Mouse (Mus musculus) liver, embryonic 11.5 days (tissue): Measurements from ENCODE around the gene Chuk. TPM values are rescaled to one million over a fixed set of nuclear protein-coding genes. Genes with fewer than 3 reads are reported as not detected.

ENCODE experiments used
- ATAC-seq: fragments of 200-750 bp; cut with Nextera tagmentation; replicated peaks from 2 replicates; pipeline ENCODE4 v1.8.0; 2017; ENCODE audit warnings: moderate number of reproducible peaks, mild to moderate bottlenecking, moderate TSS enrichment, moderate library complexity; ENCODE audit not compliant: low FRiP score
- DNase-seq: peaks from one replicate; pipeline ENCODE4 v3.0.0-alpha.2; 2017; ENCODE audit warnings: low spot score
- H3K27ac ChIP-seq: fragments of 300-500 bp; sonication (generic); 2 replicates; pipeline ENCODE4 v1.5.1; 2014; ENCODE audit warnings: mild to moderate bottlenecking, low read depth, low read length, control low read depth
- H3K27me3 ChIP-seq: fragments of 300-500 bp; sonication (generic); replicated peaks from 2 replicates; pipeline ENCODE4 v1.6.1; 2014; ENCODE audit warnings: low read length, mixed read lengths; ENCODE audit not compliant: control insufficient read depth, insufficient read depth
- H3K36me3 ChIP-seq: fragments of 300-500 bp; sonication (generic); 2 replicates; pipeline ENCODE4 v1.6.1; 2014; ENCODE audit warnings: mild to moderate bottlenecking, low read length, moderate library complexity, mixed read lengths; ENCODE audit not compliant: control insufficient read depth, insufficient read depth
- H3K4me1 ChIP-seq: fragments of 300-500 bp; sonication (generic); replicated peaks from 2 replicates; pipeline ENCODE4 v1.6.1; 2014; ENCODE audit warnings: low read length, mixed read lengths; ENCODE audit not compliant: control insufficient read depth, insufficient read depth
- H3K4me2 ChIP-seq: fragments of 300-500 bp; sonication (generic); 2 replicates; pipeline ENCODE4 v1.6.1; 2014; ENCODE audit warnings: mild to moderate bottlenecking, control low read depth, moderate library complexity
- H3K4me3 ChIP-seq: fragments of 300-500 bp; sonication (generic); 2 replicates; pipeline ENCODE4 v1.5.1; 2014; ENCODE audit warnings: low read depth, low read length, control low read depth
- H3K9ac ChIP-seq: fragments of 300-500 bp; sonication (generic); 2 replicates; pipeline ENCODE4 v1.6.1; 2014; ENCODE audit warnings: low read depth, low read length, control low read depth
- H3K9me3 ChIP-seq: fragments of 300-500 bp; sonication (generic); 2 replicates; pipeline ENCODE4 v1.6.1; 2016; ENCODE audit warnings: low read length, inconsistent platforms, mixed read lengths; ENCODE audit not compliant: control insufficient read depth
- WGBS: fragments of 180-500 bp; shearing (Covaris S2); extraction: QIAGEN DNeasy Blood & Tissue Kit; methylation state at CpG from one replicate; pipeline ENCODE4 v1.1.7; 2014; 5-methylcytosine and 5-hydroxymethylcytosine counted together
- polyA plus RNA-seq: library from polyadenylated mRNA; unstranded; fragments of >200 nt; fragmentation: Nextera tagmentation; extraction: Ambion mirVana; gene quantifications from 2 replicates; pipeline ENCODE4 v1.2.1, GENCODE M21; 2014

The Chuk gene
- polyA plus RNA-seq, 1 experiment from 2014 or later, result 42.2 TPM

DNA sequence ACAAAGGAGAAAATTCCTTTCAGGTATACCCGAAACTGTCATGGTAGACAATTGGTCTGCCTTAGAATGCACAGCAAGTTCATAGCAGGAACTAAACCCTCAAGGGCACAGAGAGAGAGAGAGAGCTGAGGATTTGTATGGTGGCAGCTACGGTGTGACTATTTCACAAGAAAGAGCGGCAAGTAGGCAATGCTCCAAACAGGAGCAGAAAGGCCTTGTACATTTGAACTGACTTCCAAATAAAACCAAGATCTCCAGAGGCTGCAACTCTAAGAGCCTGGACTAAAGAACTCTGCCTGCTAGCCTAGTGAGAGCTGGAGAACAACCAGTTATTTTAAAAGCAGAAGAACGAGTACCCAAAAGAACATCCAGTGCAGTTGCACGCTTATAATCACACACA, 65.2 kb downstream of the Chuk start:
- peaks cover 7% of the 10 kb centered on the region for H3K36me3 ChIP-seq
- WGBS, result 85% methylated on average over 5 of the region's 5 CpGs
- no peaks in the 10 kb centered on the region for H3K27me3 ChIP-seq
- H3K27ac ChIP-seq, result no peak overlapping the region
- H3K4me2 ChIP-seq, result no peak overlapping the region
- no peak overlapping the region for H3K9ac ChIP-seq
- DNase-seq (no peak), ATAC-seq (no peak)
- no peaks in the 10 kb centered on the region for H3K4me1 ChIP-seq
- H3K9me3 ChIP-seq, result no peaks in the 10 kb centered on the region
- H3K4me3 ChIP-seq, result no peak overlapping the region

- no peaks in the 10 kb centered on the region for H3K27me3 ChIP-seq
- no peaks in the 10 kb centered on the region for H3K4me1 ChIP-seq
Measured at GRCm38 (mm10) chr19:44033396-44033795, 73.9 kb downstream of the Chuk start.

DNA sequence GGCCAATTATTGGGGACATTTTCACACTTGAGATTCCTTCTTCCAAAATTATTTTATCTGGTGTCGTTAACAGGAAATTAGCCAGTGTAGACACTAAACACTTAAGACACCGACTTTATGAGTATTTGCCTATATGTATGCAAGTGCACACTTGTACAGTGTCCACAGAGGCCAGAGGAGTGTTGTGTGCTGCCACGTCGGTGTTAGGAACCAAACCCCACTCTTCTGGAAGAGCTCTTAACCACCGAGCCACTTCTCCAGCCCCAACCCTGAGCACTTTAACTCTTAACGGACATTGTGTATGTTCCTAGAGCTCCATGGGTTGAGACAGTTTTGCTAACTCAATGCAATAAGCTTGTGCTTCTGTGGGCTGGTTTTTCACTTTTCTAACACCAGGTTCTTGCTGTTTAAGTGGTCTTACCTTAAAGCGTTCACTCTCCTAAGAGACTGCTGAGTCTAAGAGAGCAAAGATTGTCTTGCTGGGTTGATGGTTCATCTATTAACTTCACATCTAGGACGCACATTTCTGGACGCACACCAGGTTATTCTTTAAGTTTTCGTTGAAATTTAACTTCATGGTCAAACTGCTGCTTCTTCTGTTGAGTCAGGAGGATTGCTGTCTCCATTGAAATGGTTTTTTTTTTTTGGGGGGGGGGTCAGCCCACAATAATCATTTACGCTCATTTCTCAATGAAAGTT, 75.1 kb downstream of the Chuk start:
- H3K4me3 ChIP-seq, result no peak overlapping the region
- no peak overlapping the region for H3K27ac ChIP-seq
- no peaks in the 10 kb centered on the region for H3K36me3 ChIP-seq
- no peaks in the 10 kb centered on the region for H3K4me1 ChIP-seq
- ATAC-seq (no peak), DNase-seq (no peak)
- no peaks in the 10 kb centered on the region for H3K9me3 ChIP-seq
- H3K9ac ChIP-seq, result no peak overlapping the region
- no peaks in the 10 kb centered on the region for H3K27me3 ChIP-seq
- 84% methylated on average over 11 of the region's 11 CpGs for WGBS
- H3K4me2 ChIP-seq, result no peak overlapping the region

More at GRCm38 (mm10) chr19:44033396-44033795, 73.9 kb downstream of the Chuk start:
- H3K9ac ChIP-seq, result no peak overlapping the region
- no peak overlapping the region for H3K27ac ChIP-seq
- no peak overlapping the region for H3K4me3 ChIP-seq
- H3K4me2 ChIP-seq, result no peak overlapping the region
- ATAC-seq, result no peak
- H3K36me3 ChIP-seq, result peaks cover 2% of the 10 kb centered on the region; the same call in 1 of the 2 replicates
- DNase-seq, result no peak
- no peaks in the 10 kb centered on the region for H3K9me3 ChIP-seq
- 92% methylated on average over 5 of the region's 5 CpGs for WGBS

DNA sequence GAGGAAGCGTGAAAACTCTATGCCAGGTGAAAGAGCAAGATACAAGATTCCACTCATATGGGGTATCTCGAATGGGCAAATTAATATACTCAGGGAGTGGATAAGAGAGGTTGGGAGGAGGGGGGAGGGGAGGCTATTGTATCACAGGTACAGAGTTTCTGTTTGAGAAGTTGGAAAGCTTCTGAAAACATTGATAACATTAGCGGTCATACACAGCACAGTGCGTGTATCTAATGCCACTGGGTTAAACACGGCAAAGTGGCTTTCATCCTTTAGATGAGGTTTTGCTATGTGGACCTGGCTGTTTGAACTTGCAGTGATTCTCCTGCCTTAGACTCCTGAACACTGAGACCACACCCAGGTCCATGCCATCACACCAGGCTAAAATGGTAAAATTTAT, 77.3 kb downstream of the Chuk start:
- 79% methylated on average over 5 of the region's 5 CpGs for WGBS

DNA sequence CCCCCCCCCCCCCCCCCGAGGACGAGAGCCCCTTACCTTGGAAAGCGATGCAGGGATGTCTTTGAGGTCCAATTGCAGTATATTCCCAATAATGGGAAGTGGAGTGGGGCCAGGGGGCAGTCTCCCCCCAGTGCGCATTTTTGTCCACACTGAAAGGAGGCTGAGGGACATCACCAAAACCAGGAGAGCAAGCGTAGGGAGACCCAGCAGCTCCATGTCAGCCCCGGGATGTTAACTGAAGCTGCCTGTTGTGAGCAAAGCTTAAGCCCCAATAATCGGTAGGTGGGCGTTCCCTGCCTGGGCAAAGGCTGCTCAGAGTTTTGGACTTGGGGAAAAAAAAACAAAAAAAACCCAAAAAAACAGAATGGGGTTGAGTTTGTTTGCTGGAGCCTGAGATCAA, 78.3 kb downstream of the Chuk start, which contains the start of gene Cyp2c23:
Cyp2c23 (minus strand) TSS at position 237 of the 400 bp plus-strand sequence.
- DNase-seq (no peak), ATAC-seq (no peak)
- 61% methylated on average over 8 of the region's 8 CpGs for WGBS
- H3K4me1 ChIP-seq, result no peaks in the 10 kb centered on the region
- H3K9ac ChIP-seq, result no peak within 1 kb of the TSS
- no peaks in the 10 kb centered on the region for H3K36me3 ChIP-seq
- H3K27me3 ChIP-seq, result no peaks in the 10 kb centered on the region
- H3K4me2 ChIP-seq, result no peak within 1 kb of the TSS
- no peak within 1 kb of the TSS for H3K4me3 ChIP-seq
- H3K9me3 ChIP-seq, result no peaks in the 10 kb centered on the region
- no peak within 1 kb of the TSS for H3K27ac ChIP-seq

More for the DNA sequence above, 77.3 kb downstream of the Chuk start:
- Histone ChIP-seq H3K9ac (no peak overlapping the region), H3K27ac (no peak overlapping the region), H3K4me2 (no peak overlapping the region), H3K27me3 (no peaks in the 10 kb centered on the region), H3K4me1 (no peaks in the 10 kb centered on the region), H3K9me3 (no peaks in the 10 kb centered on the region), H3K4me3 (no peak overlapping the region), H3K36me3 (no peaks in the 10 kb centered on the region)
- ATAC-seq (no peak), DNase-seq (no peak)

- 60% methylated on average over 8 of the region's 8 CpGs for WGBS
- H3K9ac ChIP-seq, result no peak overlapping the region
- H3K4me1 ChIP-seq, result no peaks in the 10 kb centered on the region
- H3K27ac ChIP-seq, result no peak overlapping the region
- no peak overlapping the region for H3K4me3 ChIP-seq
- no peak overlapping the region for H3K4me2 ChIP-seq
- no peaks in the 10 kb centered on the region for H3K9me3 ChIP-seq
- no peak for DNase-seq
- no peaks in the 10 kb centered on the region for H3K27me3 ChIP-seq
- H3K36me3 ChIP-seq, result no peaks in the 10 kb centered on the region
- no peak for ATAC-seq
Measured at GRCm38 (mm10) chr19:44026956-44027530, 80.2 kb downstream of the Chuk start.

DNA sequence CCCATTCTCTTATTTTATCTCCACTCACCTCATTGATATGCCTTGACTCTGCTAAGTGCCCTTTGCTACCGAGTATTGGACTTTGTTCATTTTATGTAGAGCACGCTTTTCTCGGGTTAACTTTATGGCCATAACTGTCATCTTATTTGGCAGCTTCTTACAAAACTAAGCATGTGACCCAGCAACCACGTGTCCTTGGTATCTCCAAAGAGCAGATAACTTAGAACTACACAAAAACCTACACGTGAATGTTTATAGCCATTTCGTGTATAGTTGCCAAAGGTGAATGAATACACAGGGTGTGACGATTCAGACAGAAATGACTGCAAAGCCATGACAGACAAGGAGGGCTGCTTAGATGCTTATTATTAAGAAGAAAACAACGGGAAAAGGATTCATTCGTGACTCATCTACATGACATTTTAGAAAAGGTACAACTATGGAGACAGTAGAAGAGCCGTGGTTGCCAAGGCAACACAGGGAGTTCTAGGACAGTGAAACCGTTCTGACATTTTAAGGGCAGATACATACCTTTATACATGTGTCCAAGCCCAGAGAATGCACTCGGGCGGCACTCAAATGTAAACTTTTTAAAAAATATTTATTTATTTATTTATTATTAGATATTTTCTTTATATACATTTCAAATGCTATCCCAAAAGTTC, 82.2 kb downstream of the Chuk start:
- H3K9ac ChIP-seq, result no peak overlapping the region
- no peaks in the 10 kb centered on the region for H3K36me3 ChIP-seq
- H3K9me3 ChIP-seq, result no peaks in the 10 kb centered on the region
- no peak overlapping the region for H3K27ac ChIP-seq
- WGBS, result 84% methylated on average over 13 of the region's 13 CpGs
- no peaks in the 10 kb centered on the region for H3K4me1 ChIP-seq
- DNase-seq, result no peak
- H3K4me2 ChIP-seq, result no peak overlapping the region
- H3K4me3 ChIP-seq, result no peak overlapping the region
- H3K27me3 ChIP-seq, result no peaks in the 10 kb centered on the region
- ATAC-seq, result no peak
